Mouse (Mus musculus) right cerebral cortex, postnatal 36 days (tissue): Measurements from ENCODE around the gene Brf1.
A peak's percentile ranks its signal among the peaks of the same experiment; 100 is the strongest.

Source experiments
- DNase-seq, 2 experiments: peaks; one replicate each; pipeline ENCODE4 v3.0.0; 2022; ENCODE audit warnings: low spot score in 2 of 2, mixed read lengths in 1 of 2

Brf1 gene

GRCm38 (mm10) chr12:113018763-113019162 lies 18.3 kb upstream of the Brf1 start:
- DNase-seq, result no peak

- DNase-seq, result no peak
These were observed 17.0 kb upstream of the Brf1 start for GRCm38 (mm10) chr12:113017429-113017984.

GRCm38 (mm10) chr12:113016976-113017375 lies 16.5 kb upstream of the Brf1 start:
- peak; percentile 84 to 91 for DNase-seq

- DNase-seq, result no peak
These were observed 15.5 kb upstream of the Brf1 start for GRCm38 (mm10) chr12:113015956-113016355.

GRCm38 (mm10) chr12:113014561-113015556 lies 14.4 kb upstream of the Brf1 start:
- peak in 1 of 2 experiments; percentile 20 for DNase-seq

GRCm38 (mm10) chr12:113013604-113014558 lies 13.4 kb upstream of the Brf1 start, which contains the start of gene Pacs2:
Pacs2 (plus strand) TSS chr12:113014508.
- peak; percentile 86 to 87 for DNase-seq

- DNase-seq, result peak; percentile 51 to 52
These were observed 12.6 kb upstream of the Brf1 start for GRCm38 (mm10) chr12:113013021-113013491.

- no peak for DNase-seq
These were observed 11.9 kb upstream of the Brf1 start for GRCm38 (mm10) chr12:113012443-113012842.

- no peak for DNase-seq
These were observed 11.3 kb upstream of the Brf1 start for GRCm38 (mm10) chr12:113011702-113012360.

- DNase-seq, result peak; percentile 43 to 59
These were observed 4.5 kb upstream of the Brf1 start for GRCm38 (mm10) chr12:113004993-113005392.

- DNase-seq, result no peak
These were observed 3.5 kb upstream of the Brf1 start for GRCm38 (mm10) chr12:113004011-113004410.

GRCm38 (mm10) chr12:113002667-113003066 lies 2.2 kb upstream of the Brf1 start:
- no peak for DNase-seq

GRCm38 (mm10) chr12:113001133-113001474 lies 600 bp upstream of the Brf1 start:
- no peak for DNase-seq

- DNase-seq, result peak in 1 of 2 experiments; percentile 32
These were observed 773 bp downstream of the Brf1 start for GRCm38 (mm10) chr12:112999569-113000293.

GRCm38 (mm10) chr12:112994153-112994552 lies 6.4 kb downstream of the Brf1 start:
- DNase-seq, result no peak

GRCm38 (mm10) chr12:112991444-112991843 lies 9.1 kb downstream of the Brf1 start:
- DNase-seq, result no peak

- DNase-seq, result no peak
These were observed 9.6 kb downstream of the Brf1 start for GRCm38 (mm10) chr12:112990706-112991405.

GRCm38 (mm10) chr12:112987877-112988276 lies 12.6 kb downstream of the Brf1 start:
- DNase-seq, result no peak

- DNase-seq, result no peak
These were observed 15.2 kb downstream of the Brf1 start for GRCm38 (mm10) chr12:112985346-112985745.

GRCm38 (mm10) chr12:112982031-112982430 lies 18.5 kb downstream of the Brf1 start:
- no peak for DNase-seq
